Mouse (Mus musculus): ENCODE measurements around the gene Sh3pxd2a. TPM values are rescaled to one million over a fixed set of nuclear protein-coding genes. Genes with fewer than 3 reads are reported as not detected.

Sh3pxd2a gene
- total RNA-seq, 2 experiments from 2014 or later: 35.5 to 36.6 TPM

DNA sequence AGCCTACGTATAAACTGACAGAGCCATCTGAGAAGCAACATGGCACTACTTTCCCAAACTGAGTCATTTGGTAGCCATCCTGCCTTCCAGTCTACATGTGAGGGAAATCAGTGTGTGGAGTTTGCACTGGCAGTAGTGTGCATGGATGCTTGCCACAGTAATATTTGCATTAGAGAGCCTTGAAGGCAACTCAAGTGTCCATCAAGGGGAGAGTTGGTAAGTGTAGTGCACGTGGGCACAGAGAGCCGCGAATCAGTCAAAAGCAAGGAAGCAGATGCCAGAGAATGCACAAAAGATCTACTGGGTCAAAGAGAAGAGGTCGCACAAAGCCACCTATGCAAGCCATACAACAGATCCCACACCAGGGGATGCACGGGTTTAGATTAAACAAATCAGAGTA, 18.5 kb downstream of the Sh3pxd2a start:
- no peak for DNase-seq
- intact Hi-C loops (cut with DNase I): no loop called here

DNA sequence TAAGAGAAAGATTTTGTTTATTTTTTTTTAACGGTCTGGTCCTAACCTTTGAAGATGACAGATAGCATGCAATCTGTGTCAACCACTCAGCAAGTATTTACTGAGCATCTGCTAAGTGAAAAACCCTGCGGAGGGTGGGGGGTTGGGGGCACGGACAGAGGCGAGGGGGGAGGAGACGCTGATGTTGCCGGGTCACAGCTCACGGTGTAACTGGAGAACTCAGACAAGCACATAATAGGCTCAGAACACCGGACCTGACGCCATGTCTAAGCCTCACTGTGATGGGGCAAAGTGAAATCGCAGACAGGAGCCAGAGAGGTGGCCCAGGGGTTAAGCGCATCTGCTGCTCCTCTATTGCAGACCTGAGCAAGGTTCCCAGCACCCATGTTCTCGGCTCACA, 19.7 kb downstream of the Sh3pxd2a start:
- intact Hi-C loops (cut with DNase I): no loop called here
- DNase-seq: no peak

DNA sequence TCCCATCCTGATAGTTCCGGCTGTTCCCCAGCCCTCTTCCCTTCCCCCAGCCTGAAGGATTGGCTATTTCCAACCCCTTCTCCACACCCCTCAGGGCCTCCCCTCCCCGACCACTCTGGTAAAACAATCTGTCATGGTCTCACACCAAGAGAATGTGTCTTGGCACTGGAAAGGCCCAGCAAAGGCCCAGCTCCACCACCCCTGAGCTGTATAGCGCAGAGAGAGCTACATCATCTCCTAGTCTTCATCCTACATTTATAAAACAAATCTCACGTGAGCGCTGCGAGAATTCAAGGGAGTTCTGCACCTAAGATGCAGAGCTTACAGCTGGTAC, 21.9 kb downstream of the Sh3pxd2a start:
- DNase-seq: no peak
- intact Hi-C loops (cut with DNase I): no loop called here

DNA sequence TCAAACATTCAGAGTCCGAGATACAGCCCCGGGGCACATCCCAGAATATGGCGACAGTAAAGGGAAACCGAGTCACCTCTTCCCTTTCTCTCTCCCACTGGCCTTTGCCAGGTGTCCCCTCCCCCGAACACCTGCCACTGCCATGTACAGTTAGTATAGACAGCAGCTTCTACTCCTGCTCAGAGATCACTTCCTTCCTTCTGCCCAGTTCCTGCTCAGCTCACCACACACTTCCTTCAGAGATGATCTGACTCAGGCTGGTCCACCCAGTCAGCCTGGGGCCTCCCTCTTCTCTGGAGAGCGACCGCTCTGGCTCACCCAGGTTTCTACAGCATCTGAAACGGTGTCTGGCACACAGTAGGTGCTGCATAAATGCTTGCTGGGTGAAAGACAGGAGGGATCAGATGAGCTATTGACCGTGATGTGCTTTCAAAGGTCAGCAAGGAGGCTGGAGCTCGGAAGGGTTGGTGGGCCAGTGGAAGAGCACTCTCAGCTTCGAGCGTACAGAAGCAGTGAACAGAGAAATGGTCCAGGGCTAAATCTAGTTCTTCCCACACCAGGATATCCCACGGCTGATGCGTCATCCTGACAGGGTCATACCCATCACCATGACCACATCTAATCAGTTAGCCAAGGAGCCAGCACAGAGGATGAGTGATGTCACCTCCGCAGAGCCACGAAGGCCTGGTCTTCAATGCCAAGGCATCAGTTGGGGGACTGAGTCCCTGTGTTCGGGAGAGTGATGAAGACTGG, 22.5 kb downstream of the Sh3pxd2a start:
- intact Hi-C loops (cut with DNase I): no loop called here

DNA sequence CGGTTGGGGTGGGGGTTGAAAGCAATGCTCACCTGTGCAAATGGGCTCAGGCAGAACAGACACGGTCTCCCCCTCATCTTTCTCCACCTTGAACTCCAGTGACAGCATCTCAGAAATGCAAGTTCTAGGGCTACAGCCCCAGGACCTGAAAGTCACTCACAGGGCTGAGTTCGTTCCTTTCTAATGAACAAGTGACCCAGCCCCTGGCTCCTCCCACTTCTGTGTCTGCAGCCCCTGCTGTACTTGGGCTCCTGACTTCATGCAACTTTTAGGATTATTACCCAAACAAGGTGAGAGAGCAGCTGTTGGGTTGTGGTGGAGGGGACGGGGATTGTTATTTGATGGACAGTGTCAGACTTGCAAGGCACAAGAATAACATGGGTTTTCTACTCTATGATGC, 23.2 kb downstream of the Sh3pxd2a start:
- intact Hi-C loops (cut with DNase I): no loop called here
- no peak for DNase-seq

More for the DNA sequence above, 22.5 kb downstream of the Sh3pxd2a start:
- no peak for DNase-seq

DNA sequence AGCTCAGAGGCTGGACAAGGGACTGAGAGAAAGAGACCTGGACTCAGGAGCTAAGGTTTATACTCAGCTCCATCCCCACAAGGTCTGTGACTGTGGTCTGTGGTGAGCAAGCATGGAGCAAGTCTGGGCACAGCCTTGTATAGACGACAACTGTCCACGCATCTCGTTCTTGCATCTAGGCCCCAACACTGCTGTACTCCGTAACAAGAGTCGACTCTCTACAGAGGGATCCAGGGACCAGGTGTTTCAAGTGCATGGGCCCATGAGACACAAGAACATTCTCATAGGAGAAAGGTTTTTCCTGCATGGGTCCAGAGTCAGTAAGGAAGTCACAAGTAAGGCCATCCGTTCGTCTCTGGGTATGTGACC, 23.8 kb downstream of the Sh3pxd2a start:
- no peak for DNase-seq
- intact Hi-C loops (cut with DNase I): no loop called here

DNA sequence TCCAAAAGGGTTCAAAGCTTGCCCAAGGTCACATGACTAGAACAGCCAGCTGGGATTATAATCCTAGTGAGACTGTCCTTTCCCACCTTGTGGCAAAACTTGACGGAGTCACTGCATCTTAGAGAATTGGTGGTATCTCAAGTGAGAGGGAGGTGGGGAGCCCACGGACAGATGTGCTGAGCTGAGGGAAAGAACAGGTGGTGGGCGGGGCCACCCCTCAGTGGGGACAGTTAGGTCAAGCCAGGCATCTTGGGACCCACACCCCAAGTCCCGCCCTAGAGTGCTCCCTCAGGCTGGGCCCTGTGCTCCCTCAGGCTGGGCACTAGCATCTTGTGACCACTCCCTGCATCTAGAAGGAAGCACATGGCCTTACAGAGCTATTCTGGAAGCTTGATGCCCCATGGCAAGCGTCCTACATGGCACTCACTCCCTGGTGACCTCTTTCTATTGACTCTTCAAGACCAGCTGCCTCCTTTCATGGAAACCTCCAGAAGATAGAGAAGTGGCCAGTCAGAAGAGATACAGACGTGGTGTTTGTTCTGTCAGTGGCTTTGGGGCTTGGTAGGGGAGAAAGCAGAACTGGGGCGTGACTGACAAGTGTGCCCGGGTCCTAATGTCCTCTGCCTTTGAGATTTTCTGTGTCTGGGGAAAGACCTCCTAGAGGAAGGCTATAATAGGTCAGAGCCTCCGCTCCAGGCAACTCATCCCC, 24.3 kb downstream of the Sh3pxd2a start:
- no peak for DNase-seq
- intact Hi-C loops (cut with DNase I): no loop called here

DNA sequence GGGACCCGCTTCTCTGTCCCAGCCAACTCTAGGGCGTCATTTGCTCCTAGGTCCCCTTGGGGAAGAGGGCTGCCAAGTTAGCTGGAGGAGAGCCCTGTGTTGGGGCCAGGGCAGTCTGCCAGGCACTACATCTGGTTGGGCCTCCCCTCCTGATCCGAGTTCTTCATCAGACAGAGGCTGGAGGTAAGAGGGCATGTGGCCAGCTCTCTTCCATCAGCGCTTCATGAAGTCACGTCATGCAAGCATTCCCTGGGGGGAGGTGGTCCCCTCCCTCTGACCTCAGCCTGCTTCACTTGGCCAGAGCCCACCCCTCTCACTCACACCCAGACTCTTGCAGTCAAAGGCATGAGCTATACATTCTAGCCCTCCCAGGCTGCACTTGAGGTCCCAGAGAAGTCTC, 25.8 kb downstream of the Sh3pxd2a start:
- peak; percentile 84 to 89 for DNase-seq
- intact Hi-C loops (cut with DNase I): no loop called here

DNA sequence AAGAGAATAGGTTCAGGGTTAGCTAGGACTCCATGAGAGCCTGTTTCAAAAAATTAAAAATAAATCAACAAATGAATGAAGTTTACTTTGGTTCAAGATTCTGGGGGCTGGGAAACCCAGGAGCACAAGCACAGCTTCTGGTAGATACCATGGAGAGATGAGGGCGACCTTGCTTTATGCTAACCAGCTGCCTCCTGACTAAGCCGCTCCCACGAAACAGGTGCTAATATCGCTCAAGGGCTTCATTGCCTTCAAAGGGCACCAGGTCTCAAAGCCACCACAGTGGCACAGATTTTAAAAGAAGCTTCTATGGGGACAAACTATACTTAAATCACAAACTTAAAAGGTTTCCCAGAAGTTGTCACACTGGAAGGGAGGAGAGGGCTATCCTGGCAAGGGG, 27.2 kb downstream of the Sh3pxd2a start:
- DNase-seq: no peak
- intact Hi-C loops (cut with DNase I): no loop called here

DNA sequence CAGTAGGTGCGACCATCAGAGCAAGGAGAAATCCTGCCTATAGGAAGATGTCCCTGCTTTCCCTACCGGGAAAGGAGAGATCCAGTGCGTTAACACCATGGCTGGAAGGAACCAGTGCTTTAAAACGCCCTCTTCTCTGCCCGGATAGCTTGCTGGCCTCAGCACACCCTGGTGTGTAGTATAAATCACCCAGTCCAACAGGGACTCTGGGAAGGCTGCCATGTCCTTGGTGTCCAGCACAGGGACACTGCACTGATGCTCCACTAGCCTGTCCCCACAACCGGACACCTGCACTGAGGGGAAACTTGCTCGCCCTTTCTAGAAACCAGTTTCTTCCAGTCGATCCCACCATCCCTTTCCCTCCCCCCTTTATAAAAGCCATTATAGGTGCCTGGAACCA, 28.0 kb downstream of the Sh3pxd2a start:
- intact Hi-C loops (cut with DNase I): no loop called here
- DNase-seq: peak; percentile 20 to 51

DNA sequence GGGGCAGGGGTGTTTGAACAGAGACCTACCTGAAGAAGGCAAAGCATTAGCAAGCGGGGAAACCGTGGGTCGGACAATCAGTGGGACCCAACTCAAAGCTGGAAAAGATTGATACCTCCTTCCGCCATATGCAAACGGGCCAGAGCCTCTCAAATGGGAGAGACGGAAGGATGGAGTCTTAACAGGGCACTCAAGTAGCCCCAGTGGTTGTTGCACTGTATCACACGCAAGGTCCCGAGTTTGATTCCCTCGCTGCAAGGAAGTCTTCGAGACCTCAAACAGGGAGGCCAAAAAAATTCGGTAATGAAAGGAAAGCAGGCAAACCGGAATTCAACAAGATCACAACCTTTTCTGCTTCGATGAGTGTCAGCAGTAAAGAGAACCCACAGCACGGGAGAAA, 29.5 kb downstream of the Sh3pxd2a start:
- DNase-seq: no peak
- intact Hi-C loops (cut with DNase I): no loop called here

DNA sequence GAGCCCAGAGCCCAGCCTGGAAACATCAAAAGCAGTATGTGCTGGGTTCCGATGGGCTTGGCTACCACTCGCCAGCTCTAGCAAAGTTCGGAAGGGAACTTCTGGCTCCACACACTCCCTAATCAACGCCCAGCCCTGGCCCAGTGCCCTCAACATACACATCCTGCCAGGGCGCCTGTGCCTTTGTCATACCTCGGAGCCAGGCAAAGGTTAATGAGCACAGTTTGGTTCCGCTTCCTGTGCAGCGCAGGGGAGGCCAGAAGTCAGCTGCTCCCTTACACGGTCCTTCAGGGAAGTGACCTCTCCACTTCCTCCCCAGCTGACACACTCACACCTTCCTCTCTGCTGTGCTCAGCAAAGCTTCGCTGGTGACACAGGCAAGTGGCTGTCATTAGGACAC, 31.9 kb downstream of the Sh3pxd2a start:
- intact Hi-C loops (cut with DNase I): no loop called here
- peak in 1 of 2 experiments; percentile 29 for DNase-seq

DNA sequence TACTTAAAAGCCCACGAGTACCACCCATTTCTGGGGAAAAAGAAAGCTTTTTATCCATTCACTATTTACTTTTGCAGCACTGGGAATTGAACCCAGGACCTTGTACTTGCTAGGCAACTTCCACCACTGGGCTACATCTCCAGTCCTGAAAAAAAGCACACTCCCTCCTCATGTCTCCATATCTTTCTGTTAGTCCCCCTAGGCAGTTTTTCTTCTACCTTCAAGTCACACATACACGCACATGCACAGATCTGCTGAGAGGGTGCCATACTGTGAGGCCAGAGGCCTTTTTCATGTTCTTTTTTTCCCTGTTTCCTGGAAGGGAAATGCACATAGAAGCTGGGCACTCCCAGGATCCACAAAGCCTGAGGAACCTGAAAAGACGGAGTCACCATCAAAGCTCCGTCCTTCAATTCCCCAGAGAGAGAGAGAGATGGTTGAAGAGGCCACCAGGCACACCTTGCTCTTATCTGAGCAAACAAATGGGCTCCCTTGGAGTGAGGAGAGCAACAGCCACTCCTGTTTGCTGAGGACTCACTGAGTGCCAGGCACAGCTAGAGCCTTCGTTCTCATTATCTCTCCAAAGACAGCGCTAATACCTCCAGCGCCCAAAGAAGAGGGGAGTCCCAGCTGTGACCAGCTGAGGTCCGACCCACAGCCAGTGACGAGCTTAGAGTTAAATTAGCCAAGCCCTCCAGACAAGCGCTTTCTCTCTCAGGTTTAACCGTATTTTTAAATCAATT, 32.8 kb downstream of the Sh3pxd2a start:
- DNase-seq: no peak
- intact Hi-C loops (cut with DNase I): no loop called here

DNA sequence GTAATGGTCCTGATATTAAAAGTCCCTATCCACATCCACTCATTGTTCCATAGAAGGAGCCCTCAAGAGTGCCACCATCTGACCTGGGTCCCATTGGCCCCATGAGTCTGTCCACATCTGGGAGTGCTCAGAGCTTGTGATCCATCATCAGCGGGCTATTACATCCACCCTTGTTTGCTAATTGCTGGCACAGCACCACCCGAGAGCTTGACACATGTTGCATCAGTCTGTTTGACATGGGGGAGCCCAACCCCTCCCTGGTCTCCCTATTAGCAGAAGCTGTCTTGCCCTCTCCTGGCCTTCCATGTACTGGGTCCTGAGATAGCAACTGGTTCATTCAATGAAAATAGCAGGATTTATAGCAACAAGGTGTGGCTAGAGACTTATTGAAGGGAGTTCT, 34.0 kb downstream of the Sh3pxd2a start:
- intact Hi-C loops (cut with DNase I): no loop called here
- no peak for DNase-seq

DNA sequence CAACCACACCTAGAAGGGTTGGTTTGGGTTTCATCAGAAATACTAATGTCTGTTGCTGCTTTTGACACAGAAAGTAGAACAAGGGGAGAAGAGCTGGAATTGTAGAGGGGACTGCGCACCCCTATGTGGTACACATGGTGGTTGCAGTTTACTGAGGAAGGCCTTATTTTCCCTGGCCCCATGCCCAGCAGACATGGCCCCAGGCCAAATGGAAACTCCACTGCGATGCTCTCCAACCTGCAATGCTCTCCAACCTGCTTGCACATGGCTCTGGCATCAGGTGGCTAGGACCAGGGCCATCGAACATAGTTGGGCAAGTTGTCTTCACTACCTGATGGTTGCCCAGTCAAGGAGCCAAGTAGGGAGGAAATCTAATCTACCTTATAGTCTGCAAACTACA, 35.0 kb downstream of the Sh3pxd2a start:
- intact Hi-C loops (cut with DNase I): no loop called here
- DNase-seq: peak in 1 of 2 experiments; percentile 48

DNA sequence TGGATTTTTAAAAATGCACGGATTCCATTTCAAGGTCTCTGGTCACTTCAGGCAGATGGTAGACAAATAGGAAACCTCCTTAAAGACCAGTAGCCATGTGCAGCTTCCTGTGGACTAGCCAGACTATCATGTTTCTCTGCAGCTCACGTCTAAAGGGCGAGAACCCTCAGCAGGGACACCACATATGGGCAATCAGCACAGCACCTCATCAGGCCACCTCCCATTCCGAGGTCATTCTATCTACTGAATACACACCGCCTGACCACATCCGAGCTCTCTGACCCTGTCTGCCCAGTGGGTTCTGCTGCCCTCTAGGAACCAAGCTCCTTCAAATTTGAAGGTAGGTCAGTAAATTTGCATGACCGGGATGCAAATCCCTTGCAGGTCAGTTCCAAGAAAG, 35.4 kb downstream of the Sh3pxd2a start:
- intact Hi-C loops (cut with DNase I): no loop called here
- DNase-seq: no peak

DNA sequence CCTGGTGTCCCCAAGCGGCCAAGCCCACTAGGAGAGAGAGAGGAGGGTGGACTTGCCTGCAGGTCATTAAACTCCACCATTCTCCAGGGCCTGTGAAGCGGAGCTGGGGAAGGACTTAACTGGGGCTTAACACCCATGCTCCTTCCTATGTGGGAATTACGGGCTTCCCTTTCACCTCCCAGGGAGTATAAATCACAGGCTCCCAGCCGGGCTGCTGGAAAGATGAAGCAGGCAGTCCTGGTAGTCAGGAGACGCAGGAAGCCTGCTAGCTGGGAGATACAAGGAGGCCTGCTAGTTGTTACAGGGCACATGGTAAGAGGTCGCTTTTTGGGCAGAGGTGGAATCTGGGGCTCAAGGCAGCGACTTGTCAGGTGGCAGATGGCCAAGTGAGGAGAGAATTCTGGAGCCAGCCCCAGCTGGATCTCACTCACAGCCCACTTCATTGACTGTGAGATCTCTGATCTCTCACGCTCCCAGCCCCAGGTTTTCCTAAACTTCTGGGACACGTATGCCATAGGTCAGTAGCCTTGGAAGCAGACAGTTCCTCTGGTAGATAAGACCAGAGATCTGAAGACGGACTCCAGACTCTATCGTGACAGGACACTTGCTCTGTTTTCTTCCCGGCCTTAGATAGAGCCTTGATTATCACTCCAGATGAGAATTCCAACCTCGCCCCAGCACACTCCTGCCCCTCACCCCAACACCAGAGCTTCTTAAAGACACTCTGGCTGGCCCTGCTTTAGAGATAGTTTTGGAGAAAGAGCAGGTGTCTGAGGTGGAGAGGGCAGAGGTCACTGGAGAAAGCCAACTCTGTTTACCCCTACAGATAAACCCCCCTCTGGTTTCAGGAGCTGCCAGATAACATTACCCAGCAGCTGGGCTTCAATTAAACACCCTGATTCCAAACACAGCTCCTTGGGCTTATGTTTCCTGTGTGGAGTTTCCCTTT, 36.1 kb downstream of the Sh3pxd2a start:
- intact Hi-C loops (cut with DNase I): no loop called here
- DNase-seq: no peak

DNA sequence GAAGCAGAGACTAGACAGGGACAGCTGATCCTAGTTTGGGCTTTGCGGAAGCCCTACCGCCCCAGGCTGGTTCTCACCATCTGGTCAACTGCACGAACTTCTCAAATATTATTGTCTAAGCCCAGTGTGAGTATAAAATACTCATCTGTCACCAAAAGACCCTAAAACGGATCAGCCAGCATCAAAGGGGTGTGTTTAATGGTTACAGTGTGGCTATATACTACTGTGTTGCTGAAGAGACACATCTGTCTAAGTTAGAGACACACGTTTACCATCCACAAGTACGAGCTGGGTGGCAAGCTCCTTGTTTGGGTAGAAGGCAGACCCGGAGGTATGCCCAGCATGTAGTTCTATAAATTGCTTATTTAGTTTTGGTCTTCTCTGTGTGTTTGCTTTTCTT, 40.6 kb downstream of the Sh3pxd2a start:
- no peak for DNase-seq
- intact Hi-C loops (cut with DNase I): no loop called here

DNA sequence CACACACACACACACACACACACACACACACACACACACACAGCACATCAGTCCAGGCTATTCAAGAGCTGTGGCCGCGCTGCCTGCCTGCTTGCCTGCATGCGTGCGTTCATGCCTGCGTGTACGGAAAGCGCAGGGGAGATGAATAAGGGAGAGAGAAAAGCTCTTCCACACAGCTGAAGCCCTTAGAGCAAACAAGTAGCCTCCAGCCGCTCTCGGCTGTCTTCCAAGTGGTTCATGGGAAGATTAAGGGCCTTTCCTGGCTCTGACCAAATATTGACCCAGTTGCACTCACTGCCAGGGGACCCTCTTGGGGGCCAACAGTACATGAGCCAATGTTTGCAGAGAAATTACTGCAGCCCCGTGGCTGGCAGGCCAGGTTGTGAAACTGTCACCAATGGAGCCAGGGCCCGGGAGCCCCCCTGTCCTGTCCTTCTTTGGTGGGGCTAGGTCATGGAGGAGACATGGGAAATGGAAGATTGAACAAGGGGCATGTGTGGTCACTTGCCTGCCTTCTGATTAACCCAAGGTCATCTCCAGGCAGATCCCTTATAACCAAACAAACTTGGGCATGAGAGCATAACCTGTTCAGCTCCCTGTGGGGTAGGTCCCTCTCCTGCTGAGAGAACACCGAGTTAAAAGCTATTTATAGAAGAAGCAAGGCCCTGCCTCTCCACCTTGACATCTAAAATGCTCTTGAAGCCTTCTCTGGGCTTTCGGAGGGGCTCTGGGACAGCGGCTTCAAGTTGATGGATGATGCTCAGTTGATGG, 42.9 kb downstream of the Sh3pxd2a start:
- DNase-seq: peak in 1 of 2 experiments; percentile 21
- intact Hi-C loops (cut with DNase I): no loop called here

DNA sequence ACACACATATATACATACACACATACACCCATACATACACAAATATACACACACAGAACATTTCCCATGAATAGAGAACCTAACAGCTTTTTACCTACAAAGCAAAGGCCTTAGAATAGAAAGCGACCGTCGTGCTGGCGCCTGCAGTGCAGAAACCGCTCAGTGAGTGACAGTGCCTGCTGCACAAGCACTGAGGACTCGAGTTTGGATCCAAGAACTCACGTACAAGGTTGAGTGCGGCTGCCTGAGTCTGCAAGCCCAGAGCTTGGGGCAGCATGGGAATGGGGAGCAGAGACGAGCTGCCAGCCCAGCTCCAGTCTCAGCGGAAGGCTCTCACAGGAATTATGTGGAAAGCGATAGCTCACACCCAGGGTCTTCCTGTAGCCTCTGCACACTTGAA, 43.7 kb downstream of the Sh3pxd2a start:
- intact Hi-C loops (cut with DNase I): no loop called here
- DNase-seq: no peak
